Mouse (Mus musculus) activated CD4-positive, CD25-positive, alpha-beta regulatory T cell (primary cell): ENCODE results near the gene Gabpa. TPM values are rescaled to one million over a fixed set of nuclear protein-coding genes. Genes with fewer than 3 reads are reported as not detected.

Experiments
- polyA plus RNA-seq, 2 experiments: library from polyadenylated mRNA; unstranded; fragments of 100-300 nt; shearing (Covaris generic); gene quantifications; one replicate each; pipeline ENCODE4 v1.2.1; 2017

Gene Gabpa
- polyA plus RNA-seq = 10 to 100 TPM; 43.0 to 50.7 TPM

GRCm38 (mm10) chr16:84834745-84835440, at the start of gene Gabpa:
TSS of gene Gabpa (plus strand) at chr16:84834925.

DNA sequence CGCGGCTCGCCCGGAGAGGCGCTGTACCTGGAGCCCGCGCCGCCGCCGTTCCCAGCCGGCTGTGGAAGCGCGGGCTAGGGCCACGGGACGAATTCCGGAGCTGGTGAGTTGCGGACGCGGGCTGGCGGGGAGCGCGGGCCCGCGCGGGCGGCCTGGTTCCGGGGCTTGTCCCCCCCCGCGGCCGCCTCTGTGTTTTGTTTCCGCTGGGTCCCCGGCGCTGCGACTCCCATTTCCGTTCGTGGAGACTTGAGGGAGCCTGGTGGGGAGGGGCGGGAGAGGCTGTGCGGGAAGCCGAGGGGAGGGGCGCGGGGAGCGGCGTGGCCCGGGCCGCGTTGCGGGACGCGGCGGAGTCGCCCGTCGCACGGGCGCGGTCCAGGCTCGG, 707 bp downstream of the Gabpa start, which contains the start of gene Atp5j:
TSS of gene Atp5j (minus strand) at position 185 of the 382 bp plus-strand sequence.

Other genes with a start within 250 kb of the Gabpa start
- gene Mrpl39, start 99.2 kb upstream of the Gabpa start, polyA plus RNA-seq = 10 to 100 TPM; 32.8 to 35.4 TPM
- under 1 TPM; 0.08 to 0.12 TPM for gene Jam2, start 60.8 kb upstream of the Gabpa start, polyA plus RNA-seq
- gene Atp5j, start 700 bp downstream of the Gabpa start, polyA plus RNA-seq = 100 to 1,000 TPM; 605 to 617 TPM